Mouse (Mus musculus): ENCODE measurements at regions not wholly inside any gene's neighbourhood (a gene's known extent, or its start where the extent isn't known, plus 50 kb on each side); places are given as distances from the start of the nearest gene placed in this dataset.

- ATAC-seq (replicated peaks; ENCODE audit: poor library complexity, severe bottlenecking): no peak
Measured at GRCm38 (mm10) chr17:4907181-4907752, 86.9 kb upstream of the Arid1b start.

GRCm38 (mm10) chr17:4907841-4908571 lies 86.1 kb upstream of the Arid1b start:
- ATAC-seq (replicated peaks; ENCODE audit: poor library complexity, severe bottlenecking): peak; percentile 83

- peak; percentile 35 for ATAC-seq (replicated peaks; ENCODE audit: poor library complexity, severe bottlenecking)
Measured at GRCm38 (mm10) chr17:4908572-4908965, 85.6 kb upstream of the Arid1b start.

DNA sequence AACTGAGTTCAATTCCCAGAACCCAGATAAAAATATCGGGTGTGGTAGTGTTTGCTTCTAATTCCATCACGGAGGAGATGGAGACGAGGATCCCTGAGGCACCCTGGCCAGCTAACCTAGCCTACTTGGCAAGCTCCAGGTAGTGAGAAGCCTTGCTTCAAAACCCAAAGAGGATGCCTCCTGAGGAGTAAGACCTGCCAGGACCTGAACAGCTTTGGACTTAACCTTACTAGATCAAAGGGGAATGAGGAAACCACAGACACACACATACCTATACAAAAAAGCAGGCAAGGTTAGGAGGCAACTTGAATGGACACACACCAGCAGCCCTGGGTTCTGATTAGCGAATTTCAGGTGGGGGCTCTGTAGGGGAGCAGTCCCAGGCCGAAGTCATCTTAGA lies 84.0 kb upstream of the Arid1b start:
- no peak for ATAC-seq (replicated peaks; ENCODE audit: poor library complexity, severe bottlenecking)

DNA sequence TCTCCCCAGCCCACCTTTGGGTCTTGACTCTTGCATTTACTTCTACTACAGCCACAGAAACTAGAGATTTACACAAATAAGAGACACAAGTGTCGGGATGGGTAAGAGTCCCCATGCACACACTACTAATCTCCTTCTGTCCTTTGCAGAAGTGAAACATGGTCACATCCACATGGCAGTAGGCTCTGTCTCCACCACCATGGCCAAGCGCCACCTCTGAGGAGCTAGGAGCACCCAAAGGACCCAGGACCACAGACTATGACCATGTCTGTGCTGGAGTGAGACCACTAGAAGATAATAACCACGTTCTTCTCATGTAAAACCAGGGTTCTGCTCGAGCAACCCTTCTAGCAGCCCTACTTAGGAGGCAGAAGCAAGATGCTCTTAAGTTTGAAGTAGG lies 81.1 kb upstream of the Arid1b start:
- no peak for ATAC-seq (replicated peaks; ENCODE audit: poor library complexity, severe bottlenecking)

DNA sequence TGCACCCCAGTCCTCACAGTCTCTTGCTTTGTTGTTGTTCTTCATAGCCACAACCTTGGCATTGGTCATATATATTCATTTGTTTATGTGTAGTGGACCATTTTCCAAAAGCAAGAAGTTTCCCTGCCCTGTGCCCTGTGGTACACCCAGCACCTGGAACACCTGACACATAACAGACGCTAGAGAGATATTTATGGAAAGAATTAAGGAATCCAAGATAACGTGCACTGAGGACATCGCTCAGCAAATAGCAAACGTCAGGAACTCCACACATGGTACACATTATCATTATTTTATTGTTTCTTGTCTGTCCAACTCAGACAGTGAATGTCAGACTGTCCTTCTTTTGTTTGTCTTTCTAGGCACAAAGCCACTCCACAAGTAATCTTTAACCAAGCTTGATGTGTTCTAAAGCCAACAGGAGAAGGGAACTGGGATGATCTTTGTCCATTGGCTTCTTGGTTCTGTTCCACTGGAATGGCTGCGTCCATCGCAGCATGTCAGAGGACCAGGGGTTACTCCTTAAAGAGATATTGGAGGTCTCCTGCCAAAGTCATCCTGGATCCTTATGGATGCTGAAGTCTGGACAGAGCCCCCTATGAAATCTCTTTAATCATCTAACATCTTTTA lies 74.2 kb upstream of the Arid1b start:
- ATAC-seq (replicated peaks; ENCODE audit: poor library complexity, severe bottlenecking): no peak

GRCm38 (mm10) chr17:4921121-4921520 lies 73.0 kb upstream of the Arid1b start:
- ATAC-seq (replicated peaks; ENCODE audit: poor library complexity, severe bottlenecking): no peak

- ATAC-seq (replicated peaks; ENCODE audit: poor library complexity, severe bottlenecking): no peak
Measured at GRCm38 (mm10) chr17:4928631-4929030, 65.5 kb upstream of the Arid1b start.

DNA sequence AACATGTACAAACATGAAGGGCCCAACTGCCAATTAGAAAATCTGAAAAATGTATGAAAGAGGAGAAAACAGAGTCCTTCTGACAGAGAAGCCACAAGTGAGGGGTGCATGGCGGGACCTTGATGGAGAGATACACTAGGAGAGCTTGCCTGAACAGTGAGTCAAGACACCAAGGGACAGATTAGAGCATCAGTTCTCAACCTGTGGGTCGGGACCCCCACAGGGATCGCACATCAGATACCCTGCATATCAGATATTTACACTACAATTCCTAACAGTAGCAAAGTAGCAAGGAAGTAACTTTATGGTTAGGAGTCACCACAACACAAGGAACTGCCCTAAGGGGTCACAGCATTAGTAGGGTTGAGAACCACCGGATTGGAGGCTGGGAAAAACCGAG lies 58.9 kb upstream of the Arid1b start:
- ATAC-seq (replicated peaks; ENCODE audit: poor library complexity, severe bottlenecking): no peak

DNA sequence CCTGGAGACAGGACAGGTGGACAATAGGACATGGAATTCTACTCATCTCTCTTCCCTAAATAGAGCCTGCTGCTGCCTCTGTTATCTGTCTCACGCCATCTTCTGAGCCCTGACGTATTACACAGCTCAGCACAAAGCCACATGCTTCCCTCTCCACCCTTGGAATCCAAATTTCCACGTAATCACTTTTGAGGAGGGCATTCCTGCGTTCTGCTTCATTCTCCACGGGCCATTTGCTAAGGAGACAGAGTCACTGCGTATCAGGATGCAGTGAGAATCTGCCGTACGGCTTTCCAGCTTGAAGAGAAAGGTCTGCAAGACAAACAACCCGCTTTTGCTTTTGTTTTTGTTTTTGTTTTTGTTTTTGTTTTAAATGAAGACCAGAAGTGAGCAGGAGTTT lies 53.5 kb upstream of the Arid1b start:
- no peak for ATAC-seq (replicated peaks; ENCODE audit: poor library complexity, severe bottlenecking)

DNA sequence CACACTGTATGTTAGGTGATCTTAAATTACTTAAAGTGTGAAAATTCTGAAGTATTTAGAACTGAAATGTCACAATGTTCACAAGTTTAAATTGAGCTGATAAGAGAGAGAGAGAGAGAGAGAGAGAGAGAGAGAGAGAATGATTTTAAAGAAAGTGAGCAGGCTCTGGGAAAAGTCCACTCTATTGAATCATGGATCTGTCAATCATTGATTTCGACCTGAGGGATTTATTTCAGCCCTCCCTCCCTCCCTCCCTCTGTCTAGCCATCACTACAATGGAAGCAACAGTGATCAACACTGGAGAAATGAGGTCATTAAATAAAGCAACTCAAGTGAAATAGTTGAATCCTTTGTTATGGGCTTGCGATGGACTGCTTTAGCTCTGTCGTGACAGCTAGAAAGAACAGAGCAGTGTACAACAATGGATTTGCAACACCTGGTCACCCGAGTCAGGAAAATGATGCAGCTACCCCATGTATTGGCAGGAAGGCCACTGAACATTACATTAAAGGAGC lies 52.8 kb upstream of the Arid1b start:
- ATAC-seq (replicated peaks; ENCODE audit: poor library complexity, severe bottlenecking): no peak

DNA sequence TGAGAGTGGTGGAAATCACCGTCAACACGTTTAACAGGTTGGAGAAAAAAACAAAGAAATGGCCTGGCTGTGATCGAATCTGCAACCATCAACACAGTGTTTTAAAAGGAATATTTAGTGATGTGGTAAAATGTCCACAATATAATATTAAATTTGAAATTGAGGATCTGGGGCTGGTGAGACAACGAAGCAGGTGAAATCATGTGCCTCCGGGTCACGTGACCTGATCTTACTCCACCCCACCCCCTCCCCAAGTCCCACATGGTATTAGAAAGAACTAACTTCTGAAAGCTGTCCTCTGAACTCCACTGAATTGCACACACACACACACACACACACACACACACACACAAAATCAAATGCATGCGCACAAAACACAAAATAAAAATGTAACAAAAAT lies 51.3 kb upstream of the Arid1b start:
- ATAC-seq (replicated peaks; ENCODE audit: poor library complexity, severe bottlenecking): no peak
